Mouse (Mus musculus): ENCODE results near the gene Faap24. TPM values are rescaled to one million over a fixed set of nuclear protein-coding genes. Genes with fewer than 3 reads are reported as not detected.

Gene Faap24
- 10 to 100 TPM; 24.0 to 29.1 TPM for polyA plus RNA-seq (2017; shearing (Covaris generic))

DNA sequence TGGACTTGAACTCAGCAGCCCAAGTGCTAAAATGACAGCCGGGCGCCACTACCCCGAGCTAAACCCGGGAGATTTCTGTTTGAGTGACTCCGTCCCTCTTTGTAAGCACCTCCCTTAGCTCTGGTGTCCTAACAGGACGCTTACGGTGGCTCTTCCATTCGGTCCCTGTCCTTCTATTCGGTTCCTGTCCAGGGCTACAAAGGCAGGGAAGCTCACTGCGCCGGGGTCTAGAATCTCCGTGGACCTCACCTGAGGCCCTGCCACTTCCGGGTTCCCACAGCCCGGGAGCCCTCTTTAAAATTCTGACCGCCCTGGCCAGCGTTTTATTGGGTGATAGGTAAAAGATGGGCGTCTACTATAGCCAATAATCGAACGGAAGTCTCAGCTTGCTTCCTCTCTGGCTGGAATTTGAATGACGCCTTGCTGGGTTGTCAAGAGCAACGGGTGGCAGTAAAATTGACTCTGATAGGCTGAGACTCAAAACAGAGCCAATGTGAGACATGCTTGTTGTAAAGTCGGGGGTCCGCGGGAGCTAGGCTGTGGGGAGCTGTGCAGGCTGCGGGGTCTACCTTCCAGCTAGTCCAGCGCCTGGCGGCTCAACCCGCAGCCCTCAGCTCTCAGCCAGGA lies at the start of gene Faap24, which contains the start of gene Cep89:
Gene Faap24 (minus strand): TSS at position 295 of the 627 bp plus-strand sequence.
Gene Cep89 (plus strand): TSS at position 494 of the 627 bp plus-strand sequence.

Other genes starting within 250 kb of the Faap24 start
- gene Slc7a10, start 210.5 kb downstream of the Faap24 start, polyA plus RNA-seq (2017; shearing (Covaris generic)), result 1 to 10 TPM in 1 of 2 experiments, under 1 TPM in 1; 0.94 to 2.0 TPM
- under 1 TPM; 0.12 to 0.31 TPM for gene Lrp3, start 181.3 kb downstream of the Faap24 start, polyA plus RNA-seq (2017; shearing (Covaris generic))
- gene Gpatch1, start 78.4 kb downstream of the Faap24 start, polyA plus RNA-seq (2017; shearing (Covaris generic)), result 10 to 100 TPM; 14.8 to 15.7 TPM
- under 1 TPM; 0.05 to 0.14 TPM for gene Rhpn2, start 62.7 kb downstream of the Faap24 start, polyA plus RNA-seq (2017; shearing (Covaris generic))
- gene Cep89, start 199 bp upstream of the Faap24 start, polyA plus RNA-seq (2017; shearing (Covaris generic)), result 10 to 100 TPM; 10.2 to 10.9 TPM
- not detected for gene Slc7a9, start 52.0 kb upstream of the Faap24 start, polyA plus RNA-seq (2017; shearing (Covaris generic))
- under 1 TPM in 1 of 2 experiments, not detected in 1; 0.12 TPM for gene Tdrd12, start 140.9 kb upstream of the Faap24 start, polyA plus RNA-seq (2017; shearing (Covaris generic))
- 10 to 100 TPM; 54.5 to 73.9 TPM for gene Nudt19, start 159.5 kb upstream of the Faap24 start, polyA plus RNA-seq (2017; shearing (Covaris generic))
- gene Rgs9bp, start 188.7 kb upstream of the Faap24 start, polyA plus RNA-seq (2017; shearing (Covaris generic)), result under 1 TPM in 1 of 2 experiments, not detected in 1; 0.17 TPM
- gene Ankrd27, start 189.4 kb upstream of the Faap24 start, polyA plus RNA-seq (2017; shearing (Covaris generic)), result 10 to 100 TPM; 44.4 to 51.1 TPM

All from activated CD4-positive, CD25-positive, alpha-beta regulatory T cell (primary cell).